Mouse (Mus musculus): Measurements from ENCODE around the gene H2-Eb2. TPM values are rescaled to one million over a fixed set of nuclear protein-coding genes. Genes with fewer than 3 reads are reported as not detected.

The H2-Eb2 gene
- polyA plus RNA-seq, 1 experiment from 2014 or later = 0.25 TPM

GRCm38 (mm10) chr17:34301670-34302190, 23.7 kb upstream of the H2-Eb2 start:
- Histone ChIP-seq H3K9me3 (ENCODE audit: control insufficient read depth, low read length) (no peaks in the 10 kb centered on the region), H3K4me3 (ENCODE audit: low read length) (no peak overlapping the region), H3K4me2 (ENCODE audit: low read length) (no peak overlapping the region), H3K9ac (ENCODE audit: low read depth, low read length) (no peak overlapping the region), H3K4me1 (ENCODE audit: control insufficient read depth, insufficient read depth, low read depth, low read length) (no peaks in the 10 kb centered on the region), H3K27ac (ENCODE audit: low read depth, low read length) (no peak overlapping the region), H3K36me3 (ENCODE audit: control insufficient read depth, insufficient read depth, low read length) (no peaks in the 10 kb centered on the region), H3K27me3 (replicated peaks; ENCODE audit: control insufficient read depth, insufficient read depth, low read length) (no peaks in the 10 kb centered on the region)
- WGBS = 93% methylated on average over 4 of the region's 4 CpGs
- ATAC-seq = no peak

GRCm38 (mm10) chr17:34303789-34304188, 21.7 kb upstream of the H2-Eb2 start:
- 84% methylated on average over 2 of the region's 2 CpGs for WGBS
- ATAC-seq = no peak
- no peaks in the 10 kb centered on the region for H3K4me1 ChIP-seq (ENCODE audit: control insufficient read depth, insufficient read depth, low read depth, low read length)
- no peak overlapping the region for H3K27ac ChIP-seq (ENCODE audit: low read depth, low read length)
- no peaks in the 10 kb centered on the region for H3K27me3 ChIP-seq (replicated peaks; ENCODE audit: control insufficient read depth, insufficient read depth, low read length)
- H3K4me3 ChIP-seq (ENCODE audit: low read length) = no peak overlapping the region
- H3K36me3 ChIP-seq (ENCODE audit: control insufficient read depth, insufficient read depth, low read length) = no peaks in the 10 kb centered on the region
- no peaks in the 10 kb centered on the region for H3K9me3 ChIP-seq (ENCODE audit: control insufficient read depth, low read length)
- H3K9ac ChIP-seq (ENCODE audit: low read depth, low read length) = no peak overlapping the region
- no peak overlapping the region for H3K4me2 ChIP-seq (ENCODE audit: low read length)

GRCm38 (mm10) chr17:34304751-34305150, 20.7 kb upstream of the H2-Eb2 start:
- Histone ChIP-seq H3K27me3 (replicated peaks; ENCODE audit: control insufficient read depth, insufficient read depth, low read length) (no peaks in the 10 kb centered on the region), H3K9me3 (ENCODE audit: control insufficient read depth, low read length) (no peaks in the 10 kb centered on the region), H3K36me3 (ENCODE audit: control insufficient read depth, insufficient read depth, low read length) (no peaks in the 10 kb centered on the region), H3K9ac (ENCODE audit: low read depth, low read length) (no peak overlapping the region), H3K4me1 (ENCODE audit: control insufficient read depth, insufficient read depth, low read depth, low read length) (0 out of 2 replicates have a peak, but pooled peaks cover 2% of the 10 kb centered on the region), H3K27ac (ENCODE audit: low read depth, low read length) (no peak overlapping the region), H3K4me3 (ENCODE audit: low read length) (no peak overlapping the region), H3K4me2 (ENCODE audit: low read length) (no peak overlapping the region)
- ATAC-seq = no peak
- WGBS = 26% methylated on average over 4 of the region's 4 CpGs

- Histone ChIP-seq H3K27ac (ENCODE audit: low read depth, low read length) (no peak within 1 kb of the TSS), H3K9me3 (ENCODE audit: control insufficient read depth, low read length) (no peaks in the 10 kb centered on the region), H3K27me3 (replicated peaks; ENCODE audit: control insufficient read depth, insufficient read depth, low read length) (no peaks in the 10 kb centered on the region), H3K4me1 (ENCODE audit: control insufficient read depth, insufficient read depth, low read depth, low read length) (0 out of 2 replicates have a peak, but pooled peaks cover 2% of the 10 kb centered on the region), H3K36me3 (ENCODE audit: control insufficient read depth, insufficient read depth, low read length) (no peaks in the 10 kb centered on the region), H3K9ac (ENCODE audit: low read depth, low read length) (no peak within 1 kb of the TSS), H3K4me3 (ENCODE audit: low read length) (no peak within 1 kb of the TSS), H3K4me2 (ENCODE audit: low read length) (no peak within 1 kb of the TSS)
- peak; percentile 91 for ATAC-seq
These were observed 20.0 kb upstream of the H2-Eb2 start, which contains the start of gene H2-Eb1 for GRCm38 (mm10) chr17:34305380-34306030. H2-Eb1 (plus strand) TSS chr17:34305867.

- Histone ChIP-seq H3K27me3 (replicated peaks; ENCODE audit: control insufficient read depth, insufficient read depth, low read length) (no peaks in the 10 kb centered on the region), H3K4me2 (ENCODE audit: low read length) (no peak overlapping the region), H3K4me1 (ENCODE audit: control insufficient read depth, insufficient read depth, low read depth, low read length) (0 out of 2 replicates have a peak, but pooled peaks cover 2% of the 10 kb centered on the region), H3K36me3 (ENCODE audit: control insufficient read depth, insufficient read depth, low read length) (no peaks in the 10 kb centered on the region), H3K4me3 (ENCODE audit: low read length) (no peak overlapping the region), H3K9me3 (ENCODE audit: control insufficient read depth, low read length) (no peaks in the 10 kb centered on the region), H3K27ac (ENCODE audit: low read depth, low read length) (no peak overlapping the region), H3K9ac (ENCODE audit: low read depth, low read length) (no peak overlapping the region)
- ATAC-seq = no peak
- 86% methylated on average over 2 of the region's 2 CpGs for WGBS
These were observed 19.1 kb upstream of the H2-Eb2 start for GRCm38 (mm10) chr17:34306407-34306806.

GRCm38 (mm10) chr17:34307216-34307615, 18.2 kb upstream of the H2-Eb2 start:
- Histone ChIP-seq H3K36me3 (ENCODE audit: control insufficient read depth, insufficient read depth, low read length) (no peaks in the 10 kb centered on the region), H3K4me3 (ENCODE audit: low read length) (no peak overlapping the region), H3K4me1 (ENCODE audit: control insufficient read depth, insufficient read depth, low read depth, low read length) (0 out of 2 replicates have a peak, but pooled peaks cover 2% of the 10 kb centered on the region), H3K27me3 (replicated peaks; ENCODE audit: control insufficient read depth, insufficient read depth, low read length) (no peaks in the 10 kb centered on the region), H3K4me2 (ENCODE audit: low read length) (no peak overlapping the region), H3K9me3 (ENCODE audit: control insufficient read depth, low read length) (no peaks in the 10 kb centered on the region), H3K9ac (ENCODE audit: low read depth, low read length) (no peak overlapping the region), H3K27ac (ENCODE audit: low read depth, low read length) (no peak overlapping the region)
- no peak for ATAC-seq

GRCm38 (mm10) chr17:34308161-34308560, 17.3 kb upstream of the H2-Eb2 start:
- H3K9me3 ChIP-seq (ENCODE audit: control insufficient read depth, low read length) = no peaks in the 10 kb centered on the region
- H3K4me1 ChIP-seq (ENCODE audit: control insufficient read depth, insufficient read depth, low read depth, low read length) = 0 out of 2 replicates have a peak, but pooled peaks cover 2% of the 10 kb centered on the region
- no peaks in the 10 kb centered on the region for H3K36me3 ChIP-seq (ENCODE audit: control insufficient read depth, insufficient read depth, low read length)
- 88% methylated on average over 4 of the region's 4 CpGs for WGBS
- H3K27me3 ChIP-seq (replicated peaks; ENCODE audit: control insufficient read depth, insufficient read depth, low read length) = no peaks in the 10 kb centered on the region
- H3K4me3 ChIP-seq (ENCODE audit: low read length) = no peak overlapping the region
- no peak for ATAC-seq
- no peak overlapping the region for H3K27ac ChIP-seq (ENCODE audit: low read depth, low read length)
- no peak overlapping the region for H3K9ac ChIP-seq (ENCODE audit: low read depth, low read length)
- no peak overlapping the region for H3K4me2 ChIP-seq (ENCODE audit: low read length)

- no peaks in the 10 kb centered on the region for H3K36me3 ChIP-seq (ENCODE audit: control insufficient read depth, insufficient read depth, low read length)
- H3K9ac ChIP-seq (ENCODE audit: low read depth, low read length) = peak overlapping the region; percentile 74
- peak; percentile 19; the same call in 1 of the 2 replicates for ATAC-seq
- WGBS = 29% methylated on average over 10 of the region's 10 CpGs
- no peaks in the 10 kb centered on the region for H3K9me3 ChIP-seq (ENCODE audit: control insufficient read depth, low read length)
- 0 out of 2 replicates have a peak, but pooled peaks cover 2% of the 10 kb centered on the region for H3K4me1 ChIP-seq (ENCODE audit: control insufficient read depth, insufficient read depth, low read depth, low read length)
- H3K27me3 ChIP-seq (replicated peaks; ENCODE audit: control insufficient read depth, insufficient read depth, low read length) = no peaks in the 10 kb centered on the region
- H3K4me2 ChIP-seq (ENCODE audit: low read length) = peak overlapping the region; percentile 67
- H3K4me3 ChIP-seq (ENCODE audit: low read length) = peak overlapping the region; percentile 55
- peak overlapping the region; percentile 70; the same call in 1 of the 2 replicates for H3K27ac ChIP-seq (ENCODE audit: low read depth, low read length)
These were observed 16.2 kb upstream of the H2-Eb2 start for GRCm38 (mm10) chr17:34309225-34309624.

GRCm38 (mm10) chr17:34309683-34310385, 15.6 kb upstream of the H2-Eb2 start:
- Histone ChIP-seq H3K9me3 (ENCODE audit: control insufficient read depth, low read length) (no peaks in the 10 kb centered on the region), H3K36me3 (ENCODE audit: control insufficient read depth, insufficient read depth, low read length) (no peaks in the 10 kb centered on the region), H3K9ac (ENCODE audit: low read depth, low read length) (peak overlapping the region; percentile 74), H3K4me2 (ENCODE audit: low read length) (peak overlapping the region; percentile 67), H3K27ac (ENCODE audit: low read depth, low read length) (peak overlapping the region; percentile 70), H3K4me3 (ENCODE audit: low read length) (peak overlapping the region; percentile 55), H3K4me1 (ENCODE audit: control insufficient read depth, insufficient read depth, low read depth, low read length) (0 out of 2 replicates have a peak, but pooled peaks cover 2% of the 10 kb centered on the region), H3K27me3 (replicated peaks; ENCODE audit: control insufficient read depth, insufficient read depth, low read length) (no peaks in the 10 kb centered on the region)
- 21% methylated on average over 38 of the region's 38 CpGs for WGBS
- peak; percentile 90 for ATAC-seq
